Mouse (Mus musculus) left cerebral cortex, adult 2 months (tissue): ENCODE measurements around the gene Myadm. TPM values are rescaled to one million over a fixed set of nuclear protein-coding genes. Genes with fewer than 3 reads are reported as not detected.

Experiments used
- DNase-seq, 2 experiments: peaks; one replicate each; pipeline ENCODE4 v3.0.0; 2021 to 2022; ENCODE audit warnings: low spot score in 2 of 2, mixed read lengths in 1 of 2; ENCODE audit errors: extremely low spot score in 1 of 2
- H3K27ac ChIP-seq: fragments of 200-600 bp; 2 replicates; pipeline ENCODE4 v1.8.1; 2022
- H3K4me3 ChIP-seq: fragments of 200-600 bp; 2 replicates; pipeline ENCODE4 v1.8.1; 2022
- CTCF ChIP-seq: fragments of 200-600 bp; IDR thresholded peaks from 2 replicates; pipeline ENCODE4 v1.8.1; 2022; ENCODE audit warnings: antibody characterized with exemption, mild to moderate bottlenecking, moderate library complexity
- intact Hi-C: fragments of 180-260 bp; cut with DNase I; formaldehyde crosslinking; loops from one replicate; pipeline ENCODE4 v1.15.1; 2025
- long read RNA-seq, 2 experiments: library from polyadenylated mRNA; stranded (forward); transcript quantifications; one replicate each; pipeline ENCODE4 v2.0.0; 2021; ENCODE audit warnings: borderline mapping rate in 2 of 2
- total RNA-seq, 2 experiments: library from RNA; stranded (reverse); gene quantifications; 2 replicates each; pipeline ENCODE4 v1.2.3; 2021

Myadm gene
- total RNA-seq, result 10 to 100 TPM; 61.9 to 62.1 TPM
- long read RNA-seq, experiment 1, full-length matches to known transcripts, result 58 of 71 reads
- long read RNA-seq, experiment 1, partial matches to known transcripts, result 12 of 71 reads
- long read RNA-seq, experiment 1, other reads (novel, unspliced or antisense), result 1 of 71 reads
- long read RNA-seq, experiment 2, full-length matches to known transcripts, result 42 of 48 reads
- long read RNA-seq, experiment 2, partial matches to known transcripts, result 6 of 48 reads
- long read RNA-seq, experiment 2, other reads (novel, unspliced or antisense), result 0 of 48 reads

DNA sequence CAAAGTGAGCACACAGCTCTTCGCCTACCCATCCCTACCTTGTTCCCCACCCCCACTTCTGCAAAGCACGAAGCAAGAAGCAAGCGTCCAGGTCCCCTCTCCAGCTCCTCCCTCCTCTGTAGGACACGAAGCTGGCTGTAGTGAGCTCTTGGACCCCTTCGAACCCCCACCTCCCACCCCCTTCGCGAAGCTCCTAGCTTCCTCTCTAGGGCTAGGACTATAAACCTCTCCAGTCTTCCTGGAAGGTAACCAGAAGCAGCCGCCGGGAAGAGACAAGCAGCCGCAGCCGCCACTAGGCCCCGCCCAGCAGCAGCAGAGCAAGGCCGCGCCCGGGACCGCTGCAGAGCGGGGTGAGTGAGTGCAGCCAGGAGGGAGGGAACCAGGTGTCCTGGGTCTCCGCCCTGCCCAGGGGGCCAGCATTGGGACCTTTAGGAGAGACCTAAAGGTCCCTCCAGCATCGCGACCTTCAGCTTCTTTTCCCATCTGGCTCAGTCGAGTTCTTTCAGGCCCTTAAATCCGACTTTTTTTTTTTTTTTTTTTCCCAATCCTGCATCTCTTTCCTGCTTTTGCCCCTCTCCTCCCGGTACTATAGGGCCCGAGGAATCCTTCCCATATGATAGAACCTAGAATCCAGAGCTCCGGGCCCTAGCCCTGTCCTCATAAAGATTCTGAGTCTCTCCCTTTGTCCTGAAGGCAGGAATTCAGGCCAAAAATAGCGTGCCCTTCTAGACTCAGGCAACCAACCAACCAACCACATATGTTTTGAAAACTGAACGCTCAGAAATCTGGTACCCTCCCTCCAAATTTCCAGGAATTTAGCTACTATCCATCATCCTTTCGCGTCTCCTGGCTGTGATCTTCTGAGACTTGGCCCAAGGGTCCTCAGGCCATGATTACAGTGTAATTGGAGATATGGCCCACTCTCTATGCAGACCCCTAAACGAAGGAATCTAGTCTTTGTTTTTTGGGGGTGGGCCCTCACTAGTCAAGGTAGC is at the start of gene Myadm, which contains the start of gene Prkcg:
Myadm (plus strand) TSS at position 105 of the 995 bp plus-strand sequence.
Prkcg (plus strand) TSS at position 204 of the 995 bp plus-strand sequence.
- peak within 1 kb of the TSS; percentile 59 for H3K4me3 ChIP-seq
- peak; percentile 77 to 79 for DNase-seq
- no peak for TF ChIP-seq CTCF
- intact Hi-C loops, result no loop called here
- H3K27ac ChIP-seq, result peak within 1 kb of the TSS; percentile 97

DNA sequence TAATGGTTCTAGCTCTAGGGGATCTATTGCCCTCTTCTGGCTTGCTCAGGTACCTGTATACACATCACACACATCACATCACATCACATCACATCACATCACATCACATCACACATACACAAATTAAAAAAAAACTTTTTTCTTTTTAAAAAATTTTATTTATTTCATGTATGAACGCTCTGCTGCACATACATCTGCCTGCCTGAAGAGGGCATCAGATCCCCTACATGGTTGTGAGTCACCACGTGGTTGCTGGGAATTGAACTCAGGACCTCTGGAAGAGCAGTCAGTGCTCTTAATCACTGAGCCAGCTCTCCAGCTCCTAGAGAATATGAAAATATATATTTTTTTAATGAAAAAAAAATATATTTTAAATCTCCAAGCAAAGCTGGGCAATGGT is 49.7 kb upstream of the Myadm start:
- no peak overlapping the region for H3K4me3 ChIP-seq
- no peak; the same call in 1 of the 2 replicates for TF ChIP-seq CTCF
- H3K27ac ChIP-seq, result no peak overlapping the region
- intact Hi-C loops, result no loop called here
- DNase-seq, result no peak

DNA sequence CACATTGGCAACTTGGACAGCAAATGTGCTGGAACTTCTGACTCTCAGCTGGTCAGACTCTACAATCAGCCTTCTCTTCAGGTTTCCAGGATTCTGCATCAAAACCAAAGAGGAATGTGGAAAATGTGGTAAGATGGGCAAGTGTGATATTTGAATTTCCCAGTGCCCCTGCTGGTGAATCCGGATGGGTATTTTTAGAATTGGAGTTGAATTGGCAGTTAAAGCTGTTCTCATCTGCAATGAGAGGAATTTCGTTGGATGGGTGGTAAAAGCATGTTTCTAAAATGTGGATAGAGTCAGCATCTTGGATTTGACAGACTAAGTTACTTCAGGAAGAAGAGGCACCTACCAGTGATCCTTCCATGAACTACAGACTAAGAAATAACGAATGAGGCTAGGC is 28.2 kb upstream of the Myadm start:
- no peak; the same call in 1 of the 2 replicates for TF ChIP-seq CTCF
- H3K27ac ChIP-seq, result no peak overlapping the region
- H3K4me3 ChIP-seq, result no peak overlapping the region
- DNase-seq, result no peak
- intact Hi-C loops, result loop anchor here (5.0 kb wide), 1 partner anchor 42 kb away; no protein-coding TSS in a partner anchor

DNA sequence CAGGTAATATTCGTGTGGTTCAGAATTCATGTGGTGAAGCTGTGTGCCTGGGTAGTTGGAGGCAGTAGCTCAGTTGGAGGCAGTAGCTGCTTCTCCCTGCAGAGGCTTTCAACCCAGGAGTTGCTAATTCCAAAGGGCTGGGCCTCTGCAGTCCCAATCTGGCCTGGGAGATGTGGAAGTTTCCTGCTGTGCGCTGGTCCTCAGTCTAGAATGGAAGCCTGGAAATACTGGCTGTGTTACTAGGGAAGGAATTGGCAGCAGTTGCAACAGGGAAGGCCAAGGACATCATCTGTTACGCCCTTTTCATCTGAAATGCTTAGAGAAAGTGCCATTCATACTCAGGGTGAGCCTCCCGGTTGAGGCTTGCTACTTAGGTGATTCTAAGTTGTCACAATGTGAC is 27.4 kb upstream of the Myadm start:
- intact Hi-C loops, result loop anchor here (5.0 kb wide), 1 partner anchor 41 kb away; no protein-coding TSS in a partner anchor
- no peak for DNase-seq
- no peak overlapping the region for H3K27ac ChIP-seq

DNA sequence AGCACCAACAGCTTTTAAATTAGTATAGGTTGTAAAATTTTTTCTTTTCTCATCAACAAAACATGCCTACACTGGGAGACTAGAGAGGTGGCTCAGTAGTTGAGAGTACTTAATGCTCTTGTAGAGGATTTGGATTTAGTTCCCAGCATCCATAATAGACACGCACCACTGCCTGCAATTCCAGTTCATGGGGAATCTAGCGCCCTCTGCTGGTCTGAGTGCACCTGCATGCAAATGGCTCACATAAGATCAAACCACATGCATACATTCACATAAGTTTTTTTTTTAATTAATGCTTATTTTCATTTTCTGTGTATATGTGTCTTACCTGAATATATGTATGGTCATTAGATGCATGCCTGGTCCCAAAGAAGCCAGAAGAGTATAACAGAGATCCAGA is 26.1 kb upstream of the Myadm start:
- peak; percentile 58 for TF ChIP-seq CTCF
- no peak overlapping the region for H3K27ac ChIP-seq
- no peak for DNase-seq
- H3K4me3 ChIP-seq, result no peak overlapping the region
- intact Hi-C loops, result loop anchor here (5.0 kb wide), 1 partner anchor 40 kb away; no protein-coding TSS in a partner anchor

More for the DNA sequence above, 27.4 kb upstream of the Myadm start:
- TF ChIP-seq CTCF, result no peak
- H3K4me3 ChIP-seq, result no peak overlapping the region

DNA sequence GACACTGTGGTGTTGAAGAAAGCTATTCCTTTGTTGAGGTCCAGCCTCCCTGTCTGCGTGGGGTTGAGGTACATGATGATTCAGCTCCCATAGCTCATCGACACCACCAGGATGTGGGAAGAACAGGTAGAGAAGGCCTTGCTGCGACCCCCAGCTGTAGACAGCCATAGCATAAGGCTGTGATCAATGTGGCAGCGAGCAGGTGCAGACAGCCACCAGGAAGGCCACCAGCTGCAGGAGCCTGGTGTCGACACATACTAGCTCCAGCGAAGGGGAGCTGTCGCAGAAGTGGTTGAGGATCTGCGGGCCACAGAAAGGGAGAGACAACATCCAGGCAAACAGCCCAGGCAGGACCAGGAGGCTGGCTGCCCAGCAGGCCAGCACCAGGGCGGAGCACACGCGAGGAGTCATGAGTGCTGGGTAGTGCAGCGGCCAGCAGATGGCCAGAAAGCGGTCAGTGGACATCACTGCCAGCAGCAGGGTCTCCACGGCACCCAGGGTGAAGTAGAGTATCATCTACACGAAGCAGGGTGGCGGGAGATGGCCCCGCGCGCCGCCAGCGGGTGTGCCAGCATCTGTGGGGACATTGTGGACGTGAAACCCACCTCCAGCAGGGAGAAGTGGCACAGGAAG is 24.4 kb upstream of the Myadm start:
- TF ChIP-seq CTCF, result no peak
- Histone ChIP-seq H3K27ac (no peak overlapping the region), H3K4me3 (no peak overlapping the region)
- intact Hi-C loops, result loop anchor here (5.0 kb wide), 1 partner anchor 38 kb away; no protein-coding TSS in a partner anchor
- no peak for DNase-seq

DNA sequence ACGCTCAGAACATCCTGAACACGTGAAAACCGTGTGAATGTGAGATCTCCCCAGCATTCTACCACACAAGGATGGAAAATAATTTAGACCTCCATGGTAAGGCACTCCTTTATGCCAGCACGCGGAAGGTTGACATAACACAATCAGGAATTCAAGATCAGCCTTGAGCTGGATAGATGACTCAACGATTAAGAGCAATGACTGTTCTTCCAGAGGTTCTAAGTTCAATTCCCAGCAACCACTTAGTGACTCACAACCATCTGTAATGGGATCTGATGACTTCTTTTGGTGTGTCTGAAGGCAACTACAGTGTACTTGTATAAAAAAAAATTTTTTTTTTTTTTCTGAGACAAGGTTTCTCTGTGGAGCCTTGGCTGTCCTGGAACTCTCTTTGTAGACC is 23.6 kb upstream of the Myadm start:
- TF ChIP-seq CTCF, result no peak
- Histone ChIP-seq H3K4me3 (no peak overlapping the region), H3K27ac (no peak overlapping the region)
- intact Hi-C loops, result no loop called here
- no peak for DNase-seq

DNA sequence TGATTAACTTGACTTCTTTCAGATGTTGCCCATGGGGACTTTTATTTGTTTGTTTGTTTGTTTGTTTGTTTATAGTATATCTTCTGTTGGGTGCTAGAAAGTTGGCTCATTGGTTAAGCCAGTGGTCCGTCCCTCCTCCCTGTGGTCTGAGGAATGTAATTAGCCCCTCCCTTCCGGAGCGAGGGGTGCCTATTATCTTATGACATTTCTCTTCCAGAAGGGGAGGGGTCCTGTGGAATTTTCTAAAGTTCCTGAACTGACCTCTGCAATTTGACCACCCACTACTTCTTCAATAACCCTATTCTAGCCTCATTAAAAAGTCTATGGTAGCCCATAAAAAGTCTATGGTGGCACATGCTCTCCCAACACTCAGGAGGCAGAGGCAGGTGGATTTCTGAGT is 21.6 kb upstream of the Myadm start:
- intact Hi-C loops, result no loop called here
- Histone ChIP-seq H3K27ac (no peak overlapping the region), H3K4me3 (no peak overlapping the region)
- no peak for DNase-seq
- TF ChIP-seq CTCF, result no peak

DNA sequence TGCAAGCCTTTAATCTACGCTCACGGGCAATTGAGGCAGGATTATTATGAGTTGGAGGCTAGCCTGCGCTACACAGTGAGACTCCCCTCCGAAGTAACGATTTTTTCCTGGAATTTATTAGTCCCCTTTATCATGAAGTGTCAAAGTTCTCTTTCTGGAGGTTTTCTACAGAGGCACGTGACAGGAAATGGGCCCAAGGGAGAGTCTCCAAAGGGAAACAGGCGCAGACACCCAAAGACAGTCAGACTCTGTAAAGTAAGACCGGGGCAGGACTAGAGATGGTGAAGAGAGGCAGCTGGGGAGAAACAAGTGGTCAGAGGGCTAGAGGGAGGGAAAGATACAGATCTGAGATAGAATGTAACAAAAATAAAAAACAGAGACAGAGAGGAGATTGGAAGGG is 21.0 kb upstream of the Myadm start:
- intact Hi-C loops, result no loop called here
- TF ChIP-seq CTCF, result no peak

DNA sequence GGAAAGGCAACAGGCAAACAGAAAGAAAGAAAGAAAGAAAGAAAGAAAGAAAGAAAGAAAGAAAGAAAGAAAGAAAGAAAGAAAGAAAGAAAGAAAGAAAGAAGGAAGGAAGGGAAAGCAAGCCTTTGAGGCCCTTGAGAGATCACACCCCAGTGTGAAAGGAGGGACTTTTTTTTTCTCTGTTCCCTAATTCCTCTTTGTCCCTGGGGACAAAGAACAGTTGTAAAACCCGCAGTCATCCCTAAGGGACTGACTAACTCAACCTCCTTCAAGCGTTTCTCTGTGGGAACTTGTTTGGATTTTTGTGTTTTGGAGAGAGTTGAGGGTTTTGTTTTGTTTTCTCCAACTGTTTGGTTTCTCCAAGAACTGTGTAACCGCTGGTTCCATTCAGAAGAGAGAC is 20.6 kb upstream of the Myadm start:
- DNase-seq, result no peak
- no peak overlapping the region for H3K27ac ChIP-seq
- no peak for TF ChIP-seq CTCF
- H3K4me3 ChIP-seq, result no peak overlapping the region
- intact Hi-C loops, result no loop called here

More for the DNA sequence above, 21.0 kb upstream of the Myadm start:
- H3K27ac ChIP-seq, result no peak overlapping the region
- H3K4me3 ChIP-seq, result no peak overlapping the region
- no peak for DNase-seq

DNA sequence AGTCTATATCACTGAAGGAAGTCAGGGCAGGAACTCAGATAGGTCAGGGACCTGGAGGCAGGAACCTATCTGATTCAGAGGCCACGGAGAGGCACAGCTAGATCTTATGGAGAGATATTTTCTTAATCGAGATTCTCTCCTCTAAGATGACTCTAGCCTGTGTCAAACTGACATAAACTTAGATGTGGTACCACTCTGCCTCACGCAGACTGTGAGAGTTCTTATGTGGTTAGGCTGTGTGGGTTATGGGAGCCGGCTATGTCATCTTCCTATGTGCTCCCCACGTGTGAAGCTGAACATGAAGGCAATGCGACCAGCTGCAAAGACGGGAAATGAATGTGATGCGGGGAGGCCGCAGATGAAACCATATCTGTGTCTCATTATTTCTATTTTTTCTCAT is 16.7 kb upstream of the Myadm start:
- DNase-seq, result no peak
- TF ChIP-seq CTCF, result no peak
- no peak overlapping the region for H3K27ac ChIP-seq
- intact Hi-C loops, result no loop called here
- H3K4me3 ChIP-seq, result no peak overlapping the region
